Mouse (Mus musculus): ENCODE data around the gene Tns3. TPM values are rescaled to one million over a fixed set of nuclear protein-coding genes. Genes with fewer than 3 reads are reported as not detected.

The Tns3 gene
- total and polyA plus RNA-seq, 3 experiments = 0.22 TPM; not detected in 2

- no peak for ATAC-seq (ENCODE audit: extremely low read depth, insufficient number of reproducible peaks, low FRiP score, poor library complexity, severe bottlenecking)
- Histone ChIP-seq H3K4me1 (ENCODE audit: insufficient read depth, low read depth, low read length) (no peaks in the 10 kb centered on the region), H3K36me3 (replicated peaks) (no peaks in the 10 kb centered on the region), H3K4me3 (ENCODE audit: low read depth, low read length) (no peak overlapping the region), H3K27me3 (ENCODE audit: insufficient read depth, low read length) (no peaks in the 10 kb centered on the region), H3K9me3 (replicated peaks) (peaks cover 15% of the 10 kb centered on the region; the same call in 1 of the 2 replicates)
- TF ChIP-seq GATA2 (IDR thresholded peaks at IDR 0.05; ENCODE audit: borderline replicate concordance, low read depth, low read length) (no peak), CTCF (IDR thresholded peaks at IDR 0.05; ENCODE audit: low read depth, low read length) (no peak), POLR2AphosphoS5 (IDR thresholded peaks at IDR 0.05; ENCODE audit: insufficient replicate concordance, low read depth, low read length) (no peak), GATA1 (IDR thresholded peaks at IDR 0.05; ENCODE audit: borderline replicate concordance, low read length) (no peak), TAL1 (conservative IDR thresholded peaks at IDR 0.05; ENCODE audit: low read depth, low read length) (no peak)
- DNase-seq (ENCODE audit: low spot score) = no peak
Observed at GRCm38 (mm10) chr11:8469537-8469936, 194.8 kb downstream of the Tns3 start.

GRCm38 (mm10) chr11:8468161-8469091 lies 195.9 kb downstream of the Tns3 start:
- peaks cover 2% of the 10 kb centered on the region; the same call in 1 of the 2 replicates for H3K27me3 ChIP-seq (ENCODE audit: insufficient read depth, low read length)
- TF ChIP-seq GATA1 (IDR thresholded peaks at IDR 0.05; ENCODE audit: borderline replicate concordance, low read length) (no peak), POLR2AphosphoS5 (IDR thresholded peaks at IDR 0.05; ENCODE audit: insufficient replicate concordance, low read depth, low read length) (no peak), CTCF (IDR thresholded peaks at IDR 0.05; ENCODE audit: low read depth, low read length) (no peak), TAL1 (conservative IDR thresholded peaks at IDR 0.05; ENCODE audit: low read depth, low read length) (no peak), GATA2 (IDR thresholded peaks at IDR 0.05; ENCODE audit: borderline replicate concordance, low read depth, low read length) (no peak)
- no peak overlapping the region for H3K4me3 ChIP-seq (ENCODE audit: low read depth, low read length)
- H3K9me3 ChIP-seq (replicated peaks) = peaks cover 20% of the 10 kb centered on the region
- DNase-seq (ENCODE audit: low spot score) (no peak), ATAC-seq (ENCODE audit: extremely low read depth, insufficient number of reproducible peaks, low FRiP score, poor library complexity, severe bottlenecking) (no peak)
- H3K36me3 ChIP-seq (replicated peaks) = no peaks in the 10 kb centered on the region
- no peaks in the 10 kb centered on the region for H3K4me1 ChIP-seq (ENCODE audit: insufficient read depth, low read depth, low read length)

- H3K27me3 ChIP-seq (ENCODE audit: insufficient read depth, low read length) = peaks cover 2% of the 10 kb centered on the region; the same call in 1 of the 2 replicates
Observed at GRCm38 (mm10) chr11:8467403-8468160, 196.8 kb downstream of the Tns3 start.

GRCm38 (mm10) chr11:8463866-8464265 lies 200.5 kb downstream of the Tns3 start:
- ATAC-seq (ENCODE audit: extremely low read depth, insufficient number of reproducible peaks, low FRiP score, poor library complexity, severe bottlenecking) = no peak
- no peak for DNase-seq (ENCODE audit: low spot score)
- H3K4me3 ChIP-seq (ENCODE audit: low read depth, low read length) = no peak overlapping the region
- H3K4me1 ChIP-seq (ENCODE audit: insufficient read depth, low read depth, low read length) = no peaks in the 10 kb centered on the region
- TF ChIP-seq CTCF (IDR thresholded peaks at IDR 0.05; ENCODE audit: low read depth, low read length) (no peak), TAL1 (conservative IDR thresholded peaks at IDR 0.05; ENCODE audit: low read depth, low read length) (no peak)
- H3K36me3 ChIP-seq (replicated peaks) = no peaks in the 10 kb centered on the region
- peaks cover 17% of the 10 kb centered on the region for H3K9me3 ChIP-seq (replicated peaks)
- peaks cover 2% of the 10 kb centered on the region; the same call in 1 of the 2 replicates for H3K27me3 ChIP-seq (ENCODE audit: insufficient read depth, low read length)

More at GRCm38 (mm10) chr11:8467403-8468160, 196.8 kb downstream of the Tns3 start:
- DNase-seq (ENCODE audit: low spot score) = no peak
- no peak for ATAC-seq (ENCODE audit: extremely low read depth, insufficient number of reproducible peaks, low FRiP score, poor library complexity, severe bottlenecking)
- Histone ChIP-seq H3K9me3 (replicated peaks) (peaks cover 20% of the 10 kb centered on the region), H3K36me3 (replicated peaks) (no peaks in the 10 kb centered on the region), H3K4me3 (ENCODE audit: low read depth, low read length) (no peak overlapping the region), H3K4me1 (ENCODE audit: insufficient read depth, low read depth, low read length) (no peaks in the 10 kb centered on the region)
- TF ChIP-seq TAL1 (conservative IDR thresholded peaks at IDR 0.05; ENCODE audit: low read depth, low read length) (no peak), GATA1 (IDR thresholded peaks at IDR 0.05; ENCODE audit: borderline replicate concordance, low read length) (no peak), CTCF (IDR thresholded peaks at IDR 0.05; ENCODE audit: low read depth, low read length) (no peak), GATA2 (IDR thresholded peaks at IDR 0.05; ENCODE audit: borderline replicate concordance, low read depth, low read length) (no peak), POLR2AphosphoS5 (IDR thresholded peaks at IDR 0.05; ENCODE audit: insufficient replicate concordance, low read depth, low read length) (no peak)

GRCm38 (mm10) chr11:8462827-8463405 lies 201.4 kb downstream of the Tns3 start:
- Histone ChIP-seq H3K4me3 (ENCODE audit: low read depth, low read length) (no peak overlapping the region), H3K36me3 (replicated peaks) (no peaks in the 10 kb centered on the region), H3K27me3 (ENCODE audit: insufficient read depth, low read length) (peaks cover 2% of the 10 kb centered on the region; the same call in 1 of the 2 replicates), H3K9me3 (replicated peaks) (peaks cover 9% of the 10 kb centered on the region), H3K4me1 (ENCODE audit: insufficient read depth, low read depth, low read length) (no peaks in the 10 kb centered on the region)
- DNase-seq (ENCODE audit: low spot score) = no peak
- TF ChIP-seq GATA2 (IDR thresholded peaks at IDR 0.05; ENCODE audit: borderline replicate concordance, low read depth, low read length) (no peak), CTCF (IDR thresholded peaks at IDR 0.05; ENCODE audit: low read depth, low read length) (no peak), TAL1 (conservative IDR thresholded peaks at IDR 0.05; ENCODE audit: low read depth, low read length) (no peak), GATA1 (IDR thresholded peaks at IDR 0.05; ENCODE audit: borderline replicate concordance, low read length) (no peak), POLR2AphosphoS5 (IDR thresholded peaks at IDR 0.05; ENCODE audit: insufficient replicate concordance, low read depth, low read length) (no peak)
- ATAC-seq (ENCODE audit: extremely low read depth, insufficient number of reproducible peaks, low FRiP score, poor library complexity, severe bottlenecking) = no peak

Data from G1E (cell line).